Mouse (Mus musculus): ENCODE measurements at regions not wholly inside any gene's neighbourhood (a gene's known extent, or its start where the extent isn't known, plus 50 kb on each side); places are given as distances from the start of the nearest gene placed in this dataset.

- no peak for DNase-seq
- no peaks in the 10 kb centered on the region for H3K4me1 ChIP-seq (ENCODE audit: control insufficient read depth, insufficient read depth, low read length)
- TF ChIP-seq POLR2A (IDR thresholded peaks at IDR 0.05; ENCODE audit: borderline replicate concordance, insufficient read depth, low read length) (no peak), CTCF (IDR thresholded peaks at IDR 0.05; ENCODE audit: borderline replicate concordance, insufficient read depth, low read depth, low read length) (no peak)
- no peak overlapping the region for H3K27ac ChIP-seq (ENCODE audit: insufficient read depth, low read length)
- H3K27me3 ChIP-seq (ENCODE audit: control insufficient read depth, insufficient read depth, low read length), result no peaks in the 10 kb centered on the region
- H3K4me3 ChIP-seq (replicated peaks; ENCODE audit: insufficient read depth, low read depth, low read length), result no peak overlapping the region
- WGBS, result 75% methylated on average over 2 of the region's 2 CpGs
These were observed 1345.4 kb upstream of the A1bg start for GRCm38 (mm10) chr15:62268189-62268588.

GRCm38 (mm10) chr15:62267536-62267935 lies 1344.7 kb upstream of the A1bg start:
- H3K4me1 ChIP-seq (ENCODE audit: control insufficient read depth, insufficient read depth, low read length), result no peaks in the 10 kb centered on the region
- 54% methylated on average over 6 of the region's 6 CpGs for WGBS
- H3K27ac ChIP-seq (ENCODE audit: insufficient read depth, low read length), result no peak overlapping the region
- TF ChIP-seq CTCF (IDR thresholded peaks at IDR 0.05; ENCODE audit: borderline replicate concordance, insufficient read depth, low read depth, low read length) (no peak), POLR2A (IDR thresholded peaks at IDR 0.05; ENCODE audit: borderline replicate concordance, insufficient read depth, low read length) (no peak)
- no peak for DNase-seq
- H3K4me3 ChIP-seq (replicated peaks; ENCODE audit: insufficient read depth, low read depth, low read length), result no peak overlapping the region
- no peaks in the 10 kb centered on the region for H3K27me3 ChIP-seq (ENCODE audit: control insufficient read depth, insufficient read depth, low read length)

- TF ChIP-seq CTCF (IDR thresholded peaks at IDR 0.05; ENCODE audit: borderline replicate concordance, insufficient read depth, low read depth, low read length), result no peak
- Histone ChIP-seq H3K27ac (ENCODE audit: insufficient read depth, low read length) (no peak overlapping the region), H3K27me3 (ENCODE audit: control insufficient read depth, insufficient read depth, low read length) (no peaks in the 10 kb centered on the region), H3K4me1 (ENCODE audit: control insufficient read depth, insufficient read depth, low read length) (no peaks in the 10 kb centered on the region), H3K4me3 (replicated peaks; ENCODE audit: insufficient read depth, low read depth, low read length) (no peak overlapping the region)
- no peak for DNase-seq
- 97% methylated on average over 6 of the region's 6 CpGs for WGBS
These were observed 1343.2 kb upstream of the A1bg start for GRCm38 (mm10) chr15:62266025-62266424.

- no peaks in the 10 kb centered on the region for H3K4me1 ChIP-seq (ENCODE audit: control insufficient read depth, insufficient read depth, low read length)
- H3K27ac ChIP-seq (ENCODE audit: insufficient read depth, low read length), result no peak overlapping the region
- TF ChIP-seq POLR2A (IDR thresholded peaks at IDR 0.05; ENCODE audit: borderline replicate concordance, insufficient read depth, low read length) (no peak), CTCF (IDR thresholded peaks at IDR 0.05; ENCODE audit: borderline replicate concordance, insufficient read depth, low read depth, low read length) (no peak)
- no peaks in the 10 kb centered on the region for H3K27me3 ChIP-seq (ENCODE audit: control insufficient read depth, insufficient read depth, low read length)
- no peak for DNase-seq
- H3K4me3 ChIP-seq (replicated peaks; ENCODE audit: insufficient read depth, low read depth, low read length), result no peak overlapping the region
- 74% methylated on average over 4 of the region's 4 CpGs for WGBS
These were observed 1342.7 kb upstream of the A1bg start for GRCm38 (mm10) chr15:62265484-62265937.

- Histone ChIP-seq H3K4me3 (replicated peaks; ENCODE audit: insufficient read depth, low read depth, low read length) (no peak overlapping the region), H3K27me3 (ENCODE audit: control insufficient read depth, insufficient read depth, low read length) (no peaks in the 10 kb centered on the region), H3K27ac (ENCODE audit: insufficient read depth, low read length) (no peak overlapping the region), H3K4me1 (ENCODE audit: control insufficient read depth, insufficient read depth, low read length) (no peaks in the 10 kb centered on the region)
- no peak for DNase-seq
- WGBS, result 94% methylated on average over 1 of the region's 1 CpGs
- TF ChIP-seq CTCF (IDR thresholded peaks at IDR 0.05; ENCODE audit: borderline replicate concordance, insufficient read depth, low read depth, low read length), result no peak
- no peak for TF ChIP-seq POLR2A (IDR thresholded peaks at IDR 0.05; ENCODE audit: borderline replicate concordance, insufficient read depth, low read length)
These were observed 1342.2 kb upstream of the A1bg start for GRCm38 (mm10) chr15:62264966-62265365.

GRCm38 (mm10) chr15:62264183-62264582 lies 1341.4 kb upstream of the A1bg start:
- TF ChIP-seq CTCF (IDR thresholded peaks at IDR 0.05; ENCODE audit: borderline replicate concordance, insufficient read depth, low read depth, low read length) (no peak), POLR2A (IDR thresholded peaks at IDR 0.05; ENCODE audit: borderline replicate concordance, insufficient read depth, low read length) (no peak)
- no peaks in the 10 kb centered on the region for H3K27me3 ChIP-seq (ENCODE audit: control insufficient read depth, insufficient read depth, low read length)
- no peak overlapping the region for H3K4me3 ChIP-seq (replicated peaks; ENCODE audit: insufficient read depth, low read depth, low read length)
- no peak overlapping the region for H3K27ac ChIP-seq (ENCODE audit: insufficient read depth, low read length)
- no peaks in the 10 kb centered on the region for H3K4me1 ChIP-seq (ENCODE audit: control insufficient read depth, insufficient read depth, low read length)
- DNase-seq, result no peak
- WGBS, result 91% methylated on average over 1 of the region's 1 CpGs

GRCm38 (mm10) chr15:62262487-62262886 lies 1339.7 kb upstream of the A1bg start:
- H3K27me3 ChIP-seq (ENCODE audit: control insufficient read depth, insufficient read depth, low read length), result no peaks in the 10 kb centered on the region
- TF ChIP-seq CTCF (IDR thresholded peaks at IDR 0.05; ENCODE audit: borderline replicate concordance, insufficient read depth, low read depth, low read length) (no peak), POLR2A (IDR thresholded peaks at IDR 0.05; ENCODE audit: borderline replicate concordance, insufficient read depth, low read length) (no peak)
- WGBS, result 90% methylated on average over 5 of the region's 5 CpGs
- DNase-seq, result no peak
- no peaks in the 10 kb centered on the region for H3K4me1 ChIP-seq (ENCODE audit: control insufficient read depth, insufficient read depth, low read length)
- no peak overlapping the region for H3K27ac ChIP-seq (ENCODE audit: insufficient read depth, low read length)
- H3K4me3 ChIP-seq (replicated peaks; ENCODE audit: insufficient read depth, low read depth, low read length), result no peak overlapping the region

GRCm38 (mm10) chr15:62261520-62261919 lies 1338.7 kb upstream of the A1bg start:
- TF ChIP-seq CTCF (IDR thresholded peaks at IDR 0.05; ENCODE audit: borderline replicate concordance, insufficient read depth, low read depth, low read length) (no peak), POLR2A (IDR thresholded peaks at IDR 0.05; ENCODE audit: borderline replicate concordance, insufficient read depth, low read length) (no peak)
- H3K27me3 ChIP-seq (ENCODE audit: control insufficient read depth, insufficient read depth, low read length), result no peaks in the 10 kb centered on the region
- DNase-seq, result no peak
- WGBS, result 45% methylated on average over 2 of the region's 2 CpGs
- no peak overlapping the region for H3K27ac ChIP-seq (ENCODE audit: insufficient read depth, low read length)
- no peaks in the 10 kb centered on the region for H3K4me1 ChIP-seq (ENCODE audit: control insufficient read depth, insufficient read depth, low read length)
- no peak overlapping the region for H3K4me3 ChIP-seq (replicated peaks; ENCODE audit: insufficient read depth, low read depth, low read length)

Measured in cerebellum, adult 2 months (tissue).